Mouse (Mus musculus) urinary bladder, adult 18-20 months (tissue): ENCODE measurements around the gene Pde7b.

Experiments used
- DNase-seq, 2 experiments: peaks; one replicate each; pipeline ENCODE4 v3.0.0; 2022; ENCODE audit warnings: low spot score in 2 of 2, mixed read lengths in 2 of 2

Gene Pde7b

GRCm38 (mm10) chr10:20724906-20725305 lies at the start of gene Pde7b:
Gene Pde7b (minus strand): TSS chr10:20725078.
- DNase-seq, result peak; percentile 47 to 64

- no peak for DNase-seq
Observed at GRCm38 (mm10) chr10:20772056-20772455, 47.2 kb upstream of the Pde7b start.

- DNase-seq, result no peak
Observed at GRCm38 (mm10) chr10:20770418-20770888, 45.6 kb upstream of the Pde7b start.

GRCm38 (mm10) chr10:20769557-20770417 lies 44.9 kb upstream of the Pde7b start:
- DNase-seq, result no peak

GRCm38 (mm10) chr10:20764352-20764751 lies 39.5 kb upstream of the Pde7b start:
- DNase-seq, result no peak

- DNase-seq, result no peak
Observed at GRCm38 (mm10) chr10:20758939-20759338, 34.1 kb upstream of the Pde7b start.

GRCm38 (mm10) chr10:20758259-20758658 lies 33.4 kb upstream of the Pde7b start:
- no peak for DNase-seq

- DNase-seq, result no peak
Observed at GRCm38 (mm10) chr10:20756219-20756618, 31.3 kb upstream of the Pde7b start.

- no peak for DNase-seq
Observed at GRCm38 (mm10) chr10:20752883-20753282, 28.0 kb upstream of the Pde7b start.

- no peak for DNase-seq
Observed at GRCm38 (mm10) chr10:20750642-20751251, 25.9 kb upstream of the Pde7b start.

- no peak for DNase-seq
Observed at GRCm38 (mm10) chr10:20748938-20749337, 24.1 kb upstream of the Pde7b start.

- no peak for DNase-seq
Observed at GRCm38 (mm10) chr10:20747229-20747628, 22.4 kb upstream of the Pde7b start.

GRCm38 (mm10) chr10:20739801-20740200 lies 14.9 kb upstream of the Pde7b start:
- DNase-seq, result no peak

GRCm38 (mm10) chr10:20737146-20737545 lies 12.3 kb upstream of the Pde7b start:
- DNase-seq, result no peak

GRCm38 (mm10) chr10:20735775-20736449 lies 11.0 kb upstream of the Pde7b start:
- no peak for DNase-seq

GRCm38 (mm10) chr10:20733576-20733975 lies 8.7 kb upstream of the Pde7b start:
- DNase-seq, result no peak

- no peak for DNase-seq
Observed at GRCm38 (mm10) chr10:20732180-20732579, 7.3 kb upstream of the Pde7b start.

- no peak for DNase-seq
Observed at GRCm38 (mm10) chr10:20730034-20730433, 5.2 kb upstream of the Pde7b start.

- no peak for DNase-seq
Observed at GRCm38 (mm10) chr10:20725384-20725983, 606 bp upstream of the Pde7b start.

- no peak for DNase-seq
Observed at GRCm38 (mm10) chr10:20724451-20724850, 427 bp downstream of the Pde7b start.

- DNase-seq, result no peak
Observed at GRCm38 (mm10) chr10:20723962-20724361, 916 bp downstream of the Pde7b start.

- no peak for DNase-seq
Observed at GRCm38 (mm10) chr10:20723521-20723915, 1.4 kb downstream of the Pde7b start.
